Mouse (Mus musculus) B cell, adult 2 months (primary cell): Measurements from ENCODE around the gene Slc25a10.
"Not testable (repeated sequence)": the region's sequence is repeated elsewhere in the genome, so short reads cannot be mapped to it uniquely, and the experiment has no call there.

Experiments
- DNase-seq, 2 experiments: peaks; one replicate each; pipeline ENCODE4 v3.0.0; 2022

The Slc25a10 gene

DNA sequence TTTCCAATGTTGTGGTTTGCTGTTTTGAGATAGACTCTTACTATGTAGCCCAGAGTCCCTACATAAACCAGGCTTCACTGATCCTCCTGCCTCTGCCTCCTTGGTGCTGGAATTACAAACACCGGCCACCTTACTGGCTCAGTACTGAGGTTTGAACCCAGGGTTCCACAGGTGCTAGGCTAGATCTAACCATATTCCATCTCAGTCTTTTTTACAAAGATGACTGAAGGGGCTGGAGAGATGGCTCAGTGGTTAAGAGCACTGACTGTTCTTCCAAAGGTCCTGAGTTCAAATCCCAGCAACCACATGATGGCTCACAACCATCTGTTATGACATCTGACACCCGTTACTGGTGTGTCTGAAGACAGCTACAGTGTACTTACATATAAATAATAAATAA is 22.6 kb downstream of the Slc25a10 start:
- not testable (repeated sequence) for DNase-seq

GRCm38 (mm10) chr11:120515611-120516010 is 24.0 kb downstream of the Slc25a10 start:
- DNase-seq = peak; percentile 92 to 93

GRCm38 (mm10) chr11:120517147-120517546 is 25.5 kb downstream of the Slc25a10 start:
- no peak for DNase-seq

DNA sequence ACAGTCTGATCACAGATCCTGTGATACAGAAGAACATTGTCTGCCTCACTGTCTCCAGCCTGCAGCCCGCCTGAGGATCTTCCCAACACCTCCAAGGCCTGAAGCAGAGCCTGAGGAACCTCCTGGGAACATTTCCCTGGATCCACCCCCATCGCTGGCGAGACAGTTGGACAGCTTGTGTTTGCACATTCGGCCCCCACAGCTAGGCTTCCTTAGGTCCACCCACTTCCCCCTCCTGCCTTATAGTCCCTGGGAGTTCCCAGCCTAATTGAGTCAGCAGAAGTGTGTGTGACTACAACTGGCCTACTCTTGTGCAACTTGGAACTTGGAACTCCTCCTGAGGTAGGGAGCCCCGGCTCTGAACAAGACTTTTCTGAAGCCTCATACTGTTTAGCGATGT is 26.4 kb downstream of the Slc25a10 start:
- no peak for DNase-seq

GRCm38 (mm10) chr11:120518558-120518957 is 26.9 kb downstream of the Slc25a10 start:
- DNase-seq = no peak

GRCm38 (mm10) chr11:120519738-120520137 is 28.1 kb downstream of the Slc25a10 start:
- peak; percentile 25 to 27 for DNase-seq

- no peak for DNase-seq
Measured at GRCm38 (mm10) chr11:120520498-120520897, 28.9 kb downstream of the Slc25a10 start.

DNA sequence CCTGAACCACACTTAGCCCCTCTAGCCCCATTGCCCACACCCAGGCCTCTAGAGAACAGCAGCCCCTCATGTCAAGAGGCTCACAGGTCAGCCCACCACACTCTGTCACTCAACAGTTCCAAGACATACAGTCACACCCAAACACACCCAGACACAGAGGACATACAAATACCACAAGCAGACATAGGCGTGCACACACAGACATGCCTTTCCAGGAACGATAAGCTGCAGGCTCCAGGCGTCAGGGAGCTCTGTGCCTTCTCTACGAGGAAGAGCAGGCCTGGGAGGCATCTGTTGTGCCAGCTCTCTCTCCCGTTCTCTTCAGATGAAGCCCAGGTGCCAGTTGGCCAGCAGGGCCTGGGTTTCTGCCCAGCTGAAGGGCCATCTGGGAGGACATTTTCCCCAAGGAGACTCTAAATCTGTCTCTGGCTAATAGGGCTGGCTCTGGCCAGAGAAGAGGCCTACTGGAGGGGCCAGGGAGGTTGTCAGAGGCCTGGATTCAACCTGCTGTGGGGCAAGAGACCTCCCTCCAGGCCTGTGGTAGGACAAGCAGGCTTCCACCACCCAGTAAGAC is 29.4 kb downstream of the Slc25a10 start:
- DNase-seq = no peak

DNA sequence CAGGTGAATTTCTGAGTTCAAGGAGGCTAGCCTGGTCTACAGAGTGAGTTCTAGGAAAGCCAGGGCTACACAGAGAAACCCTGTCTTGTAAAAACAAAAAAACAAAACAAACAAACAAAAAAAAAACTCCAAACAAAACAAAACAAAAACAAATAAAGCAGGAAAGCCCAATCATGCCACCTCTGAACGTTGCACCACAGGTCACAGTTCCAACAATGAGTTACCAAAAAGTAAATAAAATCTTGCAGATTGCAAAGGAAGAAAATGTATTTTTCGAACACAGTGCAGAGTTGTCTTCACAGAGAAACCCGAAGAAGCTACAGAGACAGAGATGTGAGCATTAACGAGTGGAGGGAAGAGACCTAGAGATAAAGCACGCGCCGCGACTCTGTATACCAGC is 30.9 kb downstream of the Slc25a10 start:
- no peak for DNase-seq

DNA sequence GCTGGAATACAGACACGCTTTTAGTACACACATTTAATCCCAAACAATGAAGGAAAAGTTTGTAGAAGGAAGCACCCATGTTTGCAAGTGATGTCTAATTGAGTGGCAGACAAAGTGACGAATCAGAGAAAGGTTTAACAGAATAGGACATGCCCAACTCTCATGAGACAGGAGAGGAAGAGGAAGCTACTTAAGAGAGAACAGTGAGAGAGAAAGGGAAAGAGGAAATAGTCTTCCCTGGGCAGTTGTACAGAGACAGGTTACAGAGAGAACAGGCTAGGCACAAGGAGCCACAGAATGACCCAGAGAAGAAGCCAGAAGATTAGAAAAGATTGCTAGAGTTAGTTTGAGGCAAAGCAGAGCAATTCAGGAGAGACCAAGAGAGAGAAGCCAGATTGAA is 34.3 kb downstream of the Slc25a10 start:
- DNase-seq = no peak

DNA sequence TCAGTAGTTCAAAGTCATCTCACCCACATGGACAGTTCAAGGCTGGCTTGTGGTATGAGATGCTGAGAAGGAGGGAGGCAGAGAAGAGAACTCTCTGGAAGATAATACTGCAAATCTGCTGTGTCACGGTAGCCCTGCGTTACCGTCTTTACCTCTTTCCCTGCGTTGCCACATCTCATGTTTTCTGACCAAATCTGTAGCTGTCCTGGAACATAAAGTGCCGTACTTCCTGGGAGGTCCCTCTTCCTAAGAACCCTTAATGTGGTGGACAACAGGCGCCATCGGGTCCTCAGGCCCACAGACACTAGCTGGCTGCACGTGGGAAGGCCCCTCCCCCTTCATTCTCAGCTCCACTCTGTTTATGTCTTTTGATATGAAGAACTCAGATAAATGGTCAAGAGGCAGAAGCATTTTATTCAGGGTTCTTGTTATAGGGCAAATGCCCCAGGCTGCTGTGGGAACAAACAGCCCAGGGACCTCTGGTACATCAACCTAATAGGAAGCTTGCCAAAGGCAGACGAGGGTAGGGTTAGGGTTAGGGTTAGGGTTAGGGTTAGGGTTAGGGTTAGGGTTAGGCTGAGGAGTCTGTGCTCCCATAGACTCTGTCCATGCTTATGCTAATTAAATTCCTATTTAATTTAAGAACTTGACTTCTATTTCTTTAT is 36.2 kb downstream of the Slc25a10 start:
- DNase-seq = no peak

DNA sequence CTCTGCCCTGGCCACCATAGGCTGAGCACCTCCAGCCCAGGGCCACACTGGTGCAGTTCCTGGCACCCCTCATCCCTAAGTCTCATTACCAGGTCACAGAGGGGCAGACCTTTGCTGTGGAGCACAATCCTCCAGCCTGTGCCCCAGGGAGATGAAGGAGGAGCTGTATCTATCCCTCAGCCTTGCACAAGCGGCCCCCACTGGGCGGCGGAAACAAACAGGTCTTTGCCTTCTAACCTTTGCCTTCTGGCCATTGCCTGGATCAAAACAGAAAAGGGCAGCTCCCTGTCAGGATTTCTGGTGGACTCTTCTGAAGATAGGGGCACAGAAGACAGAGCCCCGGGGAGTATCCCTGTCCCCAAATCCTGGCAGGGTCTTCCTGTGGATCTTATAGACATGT is 37.3 kb downstream of the Slc25a10 start:
- no peak for DNase-seq

DNA sequence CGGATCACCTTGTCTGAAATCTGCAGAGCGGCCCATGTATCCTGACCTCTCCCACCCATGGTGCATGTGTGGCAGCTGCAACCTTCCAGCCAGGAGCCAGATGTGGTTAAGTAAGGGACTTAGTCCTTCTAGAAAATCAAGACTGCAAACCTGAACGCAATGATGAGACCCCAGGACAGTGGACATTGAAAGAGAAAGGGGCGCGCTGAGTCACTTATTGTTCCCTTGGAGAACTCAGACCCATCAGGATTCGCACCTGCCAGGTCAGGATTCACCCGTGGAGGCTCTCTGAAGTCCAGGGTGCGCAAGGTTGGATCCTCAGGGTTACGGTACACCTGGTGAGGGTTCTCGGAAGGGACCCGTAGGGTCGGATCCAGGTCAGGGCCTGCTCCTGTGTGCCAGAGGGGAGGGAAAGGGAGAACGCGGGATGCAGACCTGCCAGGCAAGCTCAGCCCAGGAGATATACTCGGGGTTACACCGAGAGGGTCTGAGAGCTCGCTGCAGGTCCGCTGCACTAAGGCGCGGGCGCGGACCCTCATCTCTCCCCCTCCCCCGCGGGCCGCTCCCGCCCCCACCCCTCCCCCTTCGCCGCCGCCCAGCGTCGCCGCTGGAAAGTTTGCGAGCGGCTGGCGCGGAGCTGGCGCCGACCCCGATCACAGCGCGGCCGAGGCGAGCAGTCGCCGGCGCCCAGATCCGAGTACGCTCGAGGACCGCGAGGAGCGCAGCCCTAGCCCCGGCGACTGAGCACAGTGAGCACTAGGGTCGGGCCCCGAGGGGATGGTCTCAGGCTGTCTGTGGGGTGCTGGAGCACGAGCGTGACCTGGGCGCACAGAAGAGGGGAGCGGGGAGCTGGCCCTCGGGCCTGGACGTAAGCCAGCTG is 38.7 kb downstream of the Slc25a10 start, which contains the start of gene Gcgr:
Gene Gcgr (plus strand): TSS at position 615 of the 880 bp plus-strand sequence.
- DNase-seq = peak in 1 of 2 experiments; percentile 38

DNA sequence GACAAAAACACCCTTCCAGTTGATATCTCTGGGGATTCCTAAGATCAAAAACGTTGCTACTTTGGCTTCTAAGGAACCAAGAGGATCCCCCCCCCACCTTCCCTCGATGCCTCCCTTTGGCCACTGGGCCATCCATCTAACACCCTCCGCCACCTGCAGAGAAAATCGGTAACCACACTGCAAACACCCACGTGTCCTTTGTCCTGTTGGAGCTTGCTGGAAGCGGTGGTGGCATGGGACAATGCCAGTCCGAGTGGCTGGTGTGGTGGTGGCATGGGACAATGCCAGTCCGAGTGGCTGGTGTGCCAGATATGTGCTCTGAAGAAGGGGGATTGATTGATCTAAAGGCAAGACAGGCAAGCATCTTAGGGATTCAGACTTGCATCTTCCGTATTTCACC is 40.0 kb downstream of the Slc25a10 start:
- DNase-seq = no peak

DNA sequence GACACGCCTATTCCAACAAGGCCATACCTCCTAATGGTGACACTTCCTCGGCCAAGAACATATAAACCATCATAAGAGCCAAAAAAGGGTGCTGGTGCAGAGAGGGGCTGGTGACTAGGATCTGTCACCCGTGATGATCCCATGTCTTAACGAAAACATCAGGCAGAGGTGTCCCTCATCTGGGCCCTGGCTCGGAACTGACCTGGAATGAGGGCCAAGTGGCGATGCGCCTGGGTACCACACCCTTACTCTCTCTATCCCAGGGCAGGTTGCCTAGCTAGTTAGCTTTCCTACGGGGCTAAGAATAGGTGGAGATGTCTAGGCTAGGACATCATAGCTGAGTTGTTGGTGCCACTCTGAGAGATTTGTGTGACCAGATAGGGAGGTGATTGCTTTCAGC is 42.5 kb downstream of the Slc25a10 start:
- DNase-seq = no peak

DNA sequence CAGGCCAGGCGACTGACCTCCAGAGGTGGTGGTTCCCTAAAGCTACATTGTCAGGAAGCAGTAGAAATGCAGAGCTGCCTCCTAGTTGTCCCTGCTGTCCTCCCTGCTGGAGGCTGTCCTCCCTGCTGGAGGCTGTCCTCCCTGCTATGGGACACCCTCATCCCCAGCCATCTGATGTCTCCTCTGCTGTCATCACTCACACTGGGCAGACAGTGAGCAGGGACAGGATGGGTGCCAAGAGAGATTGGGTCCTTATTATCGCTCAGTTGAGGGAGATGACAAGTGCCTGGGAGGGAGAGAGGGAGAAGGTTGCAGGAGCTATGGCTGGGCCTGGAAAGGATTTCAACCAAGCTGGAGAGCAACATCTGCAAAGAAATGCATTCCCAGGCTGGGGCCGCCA is 43.5 kb downstream of the Slc25a10 start:
- DNase-seq = no peak

- no peak for DNase-seq
Measured at GRCm38 (mm10) chr11:120535804-120536203, 44.2 kb downstream of the Slc25a10 start.

- DNase-seq = no peak
Measured at GRCm38 (mm10) chr11:120538485-120538884, 46.8 kb downstream of the Slc25a10 start.

- peak in 1 of 2 experiments; percentile 13 for DNase-seq
Measured at GRCm38 (mm10) chr11:120538955-120539284, 47.3 kb downstream of the Slc25a10 start.

DNA sequence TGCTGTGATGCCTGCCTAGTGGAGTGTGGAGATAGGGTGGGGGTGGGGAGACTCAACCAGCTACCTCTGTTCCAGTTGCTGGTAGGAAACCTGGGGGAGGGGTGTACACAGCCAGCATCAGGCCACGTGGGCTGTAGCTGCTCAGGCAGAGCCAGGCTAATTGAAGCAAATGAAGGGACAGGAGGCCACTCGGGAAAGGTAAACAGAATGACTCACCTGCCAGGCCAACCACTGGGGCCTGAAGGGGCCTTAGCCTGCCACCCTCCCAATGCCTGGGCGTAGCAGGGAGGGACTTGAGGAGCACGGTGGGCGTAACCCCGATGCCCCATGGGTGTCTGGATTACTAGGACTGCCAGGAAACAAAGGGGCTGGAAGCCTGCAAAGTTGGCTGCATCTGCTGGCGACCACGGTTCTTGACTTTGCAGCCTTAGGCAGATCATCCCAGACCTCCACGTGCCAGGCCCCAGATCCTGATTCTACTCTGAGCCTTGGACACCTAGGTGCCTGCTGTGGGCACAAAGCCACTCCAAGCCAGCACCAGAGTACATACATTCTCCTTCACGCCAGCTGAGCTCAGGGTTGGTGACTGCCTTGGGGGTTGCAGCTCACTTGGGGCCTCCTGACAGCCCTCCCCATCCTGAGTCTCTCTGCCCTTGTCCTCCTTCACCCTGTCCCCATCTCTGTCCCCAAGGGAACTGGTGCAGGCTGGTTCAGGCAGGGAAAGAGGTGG is 47.8 kb downstream of the Slc25a10 start:
- DNase-seq = no peak

DNA sequence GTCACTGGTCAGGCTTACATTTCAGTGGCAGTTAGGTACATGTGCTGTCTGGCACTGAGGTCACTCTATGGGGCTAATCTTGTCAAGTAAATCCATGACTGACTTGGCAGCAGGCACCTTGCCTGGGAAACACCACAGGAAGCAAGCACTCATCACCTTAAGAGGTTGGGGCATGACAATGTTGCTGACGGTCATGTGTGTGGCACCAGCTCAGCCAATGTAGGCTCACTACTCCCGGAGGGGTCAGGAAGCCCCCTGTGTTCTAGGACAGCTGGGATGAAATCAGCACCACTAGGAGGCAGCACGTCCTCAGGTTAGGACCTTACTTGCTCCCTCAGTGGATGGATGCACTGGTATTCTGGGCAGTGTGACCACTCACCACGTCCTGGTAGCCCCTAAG is 50.3 kb downstream of the Slc25a10 start:
- no peak for DNase-seq

DNA sequence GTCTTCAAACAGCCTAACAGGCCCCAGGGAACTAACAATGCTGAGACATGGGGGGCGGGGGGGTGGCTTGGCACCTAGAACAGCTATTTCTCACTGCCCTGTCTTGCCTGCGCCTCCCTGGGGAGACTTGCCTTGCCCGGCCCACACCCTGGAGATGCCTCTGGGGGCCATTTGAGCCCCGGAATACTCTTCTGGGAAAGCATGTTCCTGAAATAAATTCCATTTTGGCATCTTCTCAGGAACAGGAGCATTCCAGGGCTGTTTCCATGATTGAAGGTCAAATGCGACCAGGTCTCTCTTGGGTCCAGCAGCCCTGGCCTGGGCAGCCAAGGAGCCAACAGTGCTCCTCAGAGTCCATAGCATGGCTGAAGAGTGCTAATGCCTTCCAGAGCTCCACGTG is 50.7 kb downstream of the Slc25a10 start:
- DNase-seq = no peak

DNA sequence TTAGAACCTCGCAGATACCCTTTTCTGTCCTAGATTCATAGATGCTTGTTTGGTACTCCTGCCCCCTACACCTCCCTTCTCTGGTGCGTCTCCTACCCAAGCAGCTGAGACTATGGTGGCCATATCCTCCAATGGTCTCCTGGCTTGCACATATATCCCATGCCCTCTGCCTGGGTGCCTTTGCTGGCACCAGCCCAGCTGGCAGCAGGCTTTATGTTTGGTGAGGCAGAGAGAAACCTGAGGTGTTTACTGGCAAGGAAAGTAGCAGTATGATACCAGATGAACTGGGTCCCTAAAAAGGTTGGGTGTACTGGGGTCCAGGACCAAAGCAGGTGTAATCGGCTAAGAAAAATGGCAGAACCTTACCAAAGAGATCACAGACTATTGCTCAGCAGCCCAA is 54.3 kb downstream of the Slc25a10 start:
- DNase-seq = no peak
